Mouse (Mus musculus) stomach, postnatal 0 days (tissue): Measurements from ENCODE around the gene Inhbe. TPM values are rescaled to one million over a fixed set of nuclear protein-coding genes. Genes with fewer than 3 reads are reported as not detected.

ENCODE experiments used
- ATAC-seq: fragments of 200-750 bp; cut with Nextera tagmentation; 2 replicates; pipeline ENCODE4 v1.8.0; 2017; ENCODE audit not compliant: low FRiP score, low TSS enrichment
- DNase-seq: peaks from one replicate; pipeline ENCODE4 v3.0.0-alpha.2; 2016; ENCODE audit warnings: low spot score
- H3K27ac ChIP-seq: fragments of 300-500 bp; sonication (generic); replicated peaks from 2 replicates; pipeline ENCODE4 v1.5.1; 2014; ENCODE audit warnings: mild to moderate bottlenecking, control low read depth
- H3K27me3 ChIP-seq: fragments of 300-500 bp; sonication (generic); 2 replicates; pipeline ENCODE4 v1.6.1; 2014; ENCODE audit warnings: low read length; ENCODE audit not compliant: control insufficient read depth, insufficient read depth
- H3K36me3 ChIP-seq: fragments of 300-500 bp; sonication (generic); 2 replicates; pipeline ENCODE4 v1.6.1; 2014; ENCODE audit warnings: low read length, mixed read lengths; ENCODE audit not compliant: control insufficient read depth, insufficient read depth
- H3K4me1 ChIP-seq: fragments of 300-500 bp; sonication (generic); replicated peaks from 2 replicates; pipeline ENCODE4 v1.6.1; 2014; ENCODE audit warnings: antibody characterized with exemption; ENCODE audit not compliant: control insufficient read depth, insufficient read depth
- H3K4me2 ChIP-seq: fragments of 300-500 bp; sonication (generic); replicated peaks from 2 replicates; pipeline ENCODE4 v1.6.1; 2014; ENCODE audit warnings: low read depth, mild to moderate bottlenecking, control low read depth, moderate library complexity
- H3K4me3 ChIP-seq: fragments of 300-500 bp; sonication (generic); 2 replicates; pipeline ENCODE4 v1.5.1; 2014; ENCODE audit warnings: low read depth, low read length, control low read depth
- H3K9ac ChIP-seq: fragments of 300-500 bp; sonication (generic); 2 replicates; pipeline ENCODE4 v1.6.1; 2014; ENCODE audit warnings: mild to moderate bottlenecking, low read length, control low read depth, mixed read lengths
- H3K9me3 ChIP-seq: fragments of 300-500 bp; sonication (generic); 2 replicates; pipeline ENCODE4 v1.6.1; 2016; ENCODE audit warnings: low read length; ENCODE audit not compliant: control insufficient read depth
- CTCF ChIP-seq: IDR thresholded peaks from 2 replicates; pipeline ENCODE4 v1.5.1; 2016; ENCODE audit warnings: antibody characterized with exemption, low read depth, mild to moderate bottlenecking, moderate library complexity
- EP300 ChIP-seq: optimal IDR thresholded peaks from 2 replicates; pipeline ENCODE3; 2016; ENCODE audit warnings: antibody characterized with exemption
- WGBS: fragments of 180-500 bp; shearing (Covaris S2); extraction: QIAGEN DNeasy Blood & Tissue Kit; methylation state at CpG from one replicate; pipeline ENCODE4 v1.1.7; 2014; 5-methylcytosine and 5-hydroxymethylcytosine counted together
- polyA plus RNA-seq: library from polyadenylated mRNA; unstranded; fragments of >200 nt; fragmentation: Nextera tagmentation; extraction: Ambion mirVana; gene quantifications from 2 replicates; pipeline ENCODE4 v1.2.1, GENCODE M21; 2015

The Inhbe gene
- polyA plus RNA-seq, 1 experiment from 2014 or later, result 0.02 TPM

DNA sequence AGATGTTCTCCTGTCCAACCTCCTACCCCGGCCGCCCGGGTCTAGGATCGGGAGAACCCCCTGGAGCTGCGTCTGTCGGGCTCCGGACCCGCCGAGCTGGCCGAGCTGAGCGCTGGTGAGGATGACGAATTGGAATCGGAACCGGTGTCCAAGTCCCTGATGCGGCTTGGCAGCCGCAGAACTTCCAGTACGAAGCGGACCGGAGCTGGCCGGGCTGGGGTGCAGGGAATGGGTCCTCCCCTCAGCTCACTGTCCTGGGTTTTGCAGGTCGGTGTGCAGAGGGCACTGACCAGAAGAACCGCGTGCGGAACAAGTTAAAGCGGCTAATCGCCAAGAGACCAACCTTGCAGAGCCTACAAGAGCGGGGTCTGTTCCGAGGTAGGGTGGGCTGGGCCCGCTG lies 27.4 kb downstream of the Inhbe start:
- no peak for TF ChIP-seq EP300
- TF ChIP-seq CTCF, result no peak
- Histone ChIP-seq H3K9ac (peak overlapping the region; percentile 62), H3K4me3 (peak overlapping the region; percentile 50), H3K4me2 (peak overlapping the region; percentile 97), H3K36me3 (no peaks in the 10 kb centered on the region), H3K27ac (no peak overlapping the region), H3K27me3 (no peaks in the 10 kb centered on the region), H3K4me1 (peaks cover 10% of the 10 kb centered on the region; the same call in 1 of the 2 replicates), H3K9me3 (no peaks in the 10 kb centered on the region)
- ATAC-seq (0 out of 2 replicates have a peak, but pooled peaks have one; percentile 1), DNase-seq (no peak)
- WGBS, result 9% methylated on average over 29 of the region's 29 CpGs

DNA sequence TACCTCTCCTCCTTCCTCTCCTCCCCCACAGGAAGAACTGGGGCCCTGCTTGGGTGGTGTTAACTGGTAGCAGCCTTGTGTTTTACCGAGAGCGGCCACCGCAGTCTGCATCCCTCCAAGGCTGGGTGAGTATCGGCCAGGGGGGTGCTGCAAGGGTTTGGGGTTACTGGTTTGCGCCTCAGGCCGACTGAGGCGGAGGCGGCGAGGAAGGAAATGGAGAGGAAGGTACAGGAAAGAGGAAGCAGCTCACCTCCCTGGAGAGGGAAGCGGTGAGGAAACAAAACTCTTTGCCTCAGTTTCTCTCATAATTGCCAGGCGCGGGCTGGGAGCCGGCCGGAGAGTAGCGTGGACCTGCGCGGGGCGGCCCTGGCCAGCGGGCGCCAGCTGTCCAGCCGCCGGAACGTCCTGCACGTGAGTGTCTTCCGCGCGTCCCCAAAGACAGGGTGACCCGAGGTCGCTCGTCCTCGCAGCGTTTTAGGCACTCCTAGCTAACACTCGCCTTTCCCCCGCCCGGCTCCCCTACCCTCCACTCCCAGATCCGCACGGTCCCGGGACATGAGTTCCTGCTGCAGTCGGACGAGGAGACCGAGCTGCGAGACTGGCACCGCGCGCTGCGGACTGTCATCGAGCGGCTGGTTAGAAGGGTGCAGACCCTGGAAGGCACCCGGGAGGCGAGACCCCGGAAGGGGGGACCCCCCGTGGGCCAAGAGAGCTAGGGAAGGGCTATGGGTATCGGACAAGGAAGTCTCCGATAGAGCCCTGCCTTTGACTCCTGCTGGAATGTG lies 28.0 kb downstream of the Inhbe start:
- peaks cover 10% of the 10 kb centered on the region; the same call in 1 of the 2 replicates for H3K4me1 ChIP-seq
- peak overlapping the region; percentile 62 for H3K9ac ChIP-seq
- H3K36me3 ChIP-seq, result no peaks in the 10 kb centered on the region
- peak overlapping the region; percentile 50 for H3K4me3 ChIP-seq
- no peak overlapping the region for H3K27ac ChIP-seq
- DNase-seq, result peak; percentile 55
- peak overlapping the region; percentile 97 for H3K4me2 ChIP-seq
- no peaks in the 10 kb centered on the region for H3K27me3 ChIP-seq
- H3K9me3 ChIP-seq, result no peaks in the 10 kb centered on the region
- peak; percentile 19; the same call in 1 of the 2 replicates for ATAC-seq
- TF ChIP-seq CTCF (no peak), EP300 (no peak)
- 3% methylated on average over 52 of the region's 54 CpGs for WGBS

DNA sequence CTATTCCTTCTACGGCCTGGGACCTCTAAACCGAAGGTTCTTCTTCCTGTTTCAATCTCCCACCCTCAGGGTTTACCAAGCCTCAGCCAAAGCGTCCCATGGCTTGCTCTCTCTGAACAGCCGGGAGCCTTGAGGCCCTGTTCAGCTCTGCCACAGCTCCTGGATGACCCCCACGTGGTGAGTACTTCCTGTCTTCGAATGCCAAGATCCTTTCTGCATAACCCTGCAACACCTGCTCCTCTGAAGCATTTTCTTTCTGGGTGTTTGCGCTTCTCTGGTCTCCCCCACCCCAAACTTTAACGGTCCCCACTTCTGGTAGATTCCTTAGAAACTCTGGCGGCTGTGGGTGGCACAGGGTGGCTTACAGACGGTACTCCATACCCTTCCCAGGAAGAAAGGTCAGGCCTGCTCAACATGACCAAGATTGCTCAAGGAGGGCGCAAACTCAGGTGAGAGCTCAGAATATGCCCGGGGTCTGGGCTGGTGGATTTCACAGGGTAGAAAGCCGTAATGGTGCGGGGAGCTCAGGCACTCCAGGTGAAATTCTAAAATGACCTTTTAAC lies 28.7 kb downstream of the Inhbe start:
- Histone ChIP-seq H3K4me1 (peaks cover 10% of the 10 kb centered on the region; the same call in 1 of the 2 replicates), H3K36me3 (no peaks in the 10 kb centered on the region), H3K27ac (no peak overlapping the region), H3K27me3 (no peaks in the 10 kb centered on the region), H3K4me2 (peak overlapping the region; percentile 97), H3K4me3 (peak overlapping the region; percentile 50), H3K9ac (no peak overlapping the region; the same call in 1 of the 2 replicates), H3K9me3 (no peaks in the 10 kb centered on the region)
- 47% methylated on average over 14 of the region's 14 CpGs for WGBS
- ATAC-seq (no peak), DNase-seq (no peak)
- TF ChIP-seq CTCF (no peak), EP300 (no peak)

DNA sequence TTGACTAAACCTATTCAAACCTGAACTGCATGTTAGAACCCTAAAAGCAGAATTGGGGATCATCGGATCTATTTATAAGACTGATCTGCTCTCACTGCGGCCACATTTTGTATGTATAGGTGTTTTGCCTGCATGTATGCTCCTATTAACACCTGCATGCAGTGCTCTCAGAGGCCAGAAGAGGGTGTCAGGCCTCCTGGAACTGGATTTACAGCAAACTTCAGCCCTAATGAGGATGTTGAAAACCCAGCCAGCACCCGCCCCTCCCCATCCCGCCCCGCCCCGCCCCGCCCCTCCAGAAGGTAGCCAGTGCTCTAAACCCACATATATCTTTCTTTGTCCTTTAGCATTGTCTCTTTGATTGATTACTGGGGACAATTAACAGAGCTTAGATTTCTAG lies 29.7 kb downstream of the Inhbe start:
- Histone ChIP-seq H3K27ac (no peak overlapping the region), H3K4me2 (no peak overlapping the region), H3K4me3 (no peak overlapping the region), H3K9me3 (no peaks in the 10 kb centered on the region), H3K9ac (no peak overlapping the region), H3K4me1 (peaks cover 10% of the 10 kb centered on the region; the same call in 1 of the 2 replicates), H3K36me3 (no peaks in the 10 kb centered on the region), H3K27me3 (no peaks in the 10 kb centered on the region)
- DNase-seq (peak; percentile 82), ATAC-seq (peak; percentile 20; the same call in 1 of the 2 replicates)
- TF ChIP-seq EP300 (no peak), CTCF (peak; percentile 71)
- 10% methylated on average over 6 of the region's 7 CpGs for WGBS

DNA sequence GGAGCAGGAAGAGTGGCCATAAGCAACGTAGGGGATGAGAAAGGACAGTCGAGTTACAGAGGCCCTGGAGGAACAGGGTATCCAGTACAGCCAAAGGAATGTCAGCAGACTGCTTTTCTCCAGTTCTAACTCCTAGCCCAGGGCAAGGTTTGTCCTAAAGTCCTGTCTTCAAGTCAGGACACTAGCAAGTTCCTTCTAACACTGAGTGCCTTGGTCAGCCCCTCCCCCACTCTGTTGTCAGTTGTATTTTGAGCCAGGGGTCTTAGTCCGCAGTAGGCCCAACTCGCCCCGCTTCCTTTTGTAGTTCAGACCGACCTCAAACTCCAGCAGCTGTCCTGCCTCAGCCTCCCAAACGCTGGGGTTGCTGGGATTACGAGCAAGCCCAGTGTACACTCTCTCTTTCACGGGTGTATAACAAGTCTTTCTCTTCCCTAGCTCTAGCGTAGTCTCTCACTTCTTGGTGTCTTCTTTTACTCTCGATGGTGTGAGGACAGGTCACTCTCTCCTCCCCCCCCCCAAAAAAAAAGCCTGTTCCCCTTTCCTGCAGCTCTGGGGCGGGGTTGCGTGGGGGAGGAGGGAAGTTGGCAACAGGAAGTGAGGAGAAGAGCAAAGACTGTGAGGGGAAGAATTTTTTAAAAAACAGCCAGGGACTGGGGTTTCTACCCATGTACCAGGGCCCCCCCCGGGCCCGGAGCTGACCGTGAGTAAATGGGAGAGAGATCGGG lies 30.9 kb downstream of the Inhbe start:
- no peak for DNase-seq
- Histone ChIP-seq H3K9ac (no peak overlapping the region), H3K9me3 (no peaks in the 10 kb centered on the region), H3K4me2 (no peak overlapping the region), H3K27me3 (no peaks in the 10 kb centered on the region), H3K36me3 (no peaks in the 10 kb centered on the region), H3K4me3 (no peak overlapping the region), H3K27ac (no peak overlapping the region), H3K4me1 (peaks cover 10% of the 10 kb centered on the region; the same call in 1 of the 2 replicates)
- WGBS, result 67% methylated on average over 15 of the region's 17 CpGs
- no peak for TF ChIP-seq CTCF
- no peak for TF ChIP-seq EP300
- no peak for ATAC-seq

DNA sequence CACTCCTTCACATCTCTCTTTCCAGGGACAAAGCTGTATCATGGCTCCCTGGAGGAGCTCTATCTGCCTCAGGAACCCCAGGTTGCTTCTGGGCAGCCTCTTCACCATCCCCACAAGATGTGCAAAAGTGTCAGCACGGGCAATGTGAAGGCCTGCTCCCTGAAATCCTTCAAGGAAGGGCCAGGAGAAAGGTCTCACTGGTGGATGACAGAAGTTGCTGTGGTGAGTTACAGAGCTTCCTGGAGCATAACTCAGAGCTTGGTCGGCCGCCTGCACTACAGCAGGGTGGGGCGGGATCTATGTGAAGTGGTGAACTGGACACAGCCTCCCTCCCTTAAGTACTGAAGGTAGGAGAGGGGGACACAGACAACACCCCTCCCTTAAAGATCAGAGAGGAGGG lies 31.5 kb downstream of the Inhbe start:
- H3K9ac ChIP-seq, result no peak overlapping the region
- ATAC-seq (no peak), DNase-seq (no peak)
- no peak overlapping the region for H3K4me3 ChIP-seq
- peaks cover 10% of the 10 kb centered on the region; the same call in 1 of the 2 replicates for H3K4me1 ChIP-seq
- no peak overlapping the region for H3K27ac ChIP-seq
- H3K27me3 ChIP-seq, result no peaks in the 10 kb centered on the region
- H3K36me3 ChIP-seq, result no peaks in the 10 kb centered on the region
- H3K9me3 ChIP-seq, result no peaks in the 10 kb centered on the region
- no peak overlapping the region for H3K4me2 ChIP-seq
- WGBS, result 61% methylated on average over 4 of the region's 4 CpGs
- TF ChIP-seq EP300, result no peak
- TF ChIP-seq CTCF, result no peak
